Mouse (Mus musculus) heart, postnatal 25 days (tissue): ENCODE results near the gene D630023F18Rik. TPM values are rescaled to one million over a fixed set of nuclear protein-coding genes. Genes with fewer than 3 reads are reported as not detected.

Source experiments
- total RNA-seq, 2 experiments: library from RNA; stranded (reverse); gene quantifications; 2 replicates each; pipeline ENCODE4 v1.2.3; 2021

D630023F18Rik gene
- total RNA-seq, 2 experiments from 2014 or later = not detected

Other genes with a start within 250 kb of the D630023F18Rik start
- gene Plekhm3, start 166.4 kb downstream of the D630023F18Rik start, total RNA-seq = 1 to 10 TPM; 8.3 to 9.6 TPM
- not detected for gene Akr1cl, start 90.5 kb downstream of the D630023F18Rik start, total RNA-seq
- gene Cryge, start 72.1 kb downstream of the D630023F18Rik start, total RNA-seq = not detected
- not detected for gene Crygd, start 59.8 kb downstream of the D630023F18Rik start, total RNA-seq
- gene Crygc, start 49.5 kb downstream of the D630023F18Rik start, total RNA-seq = not detected
- gene Crygb, start 40.9 kb downstream of the D630023F18Rik start, total RNA-seq = not detected
- gene Cryga, start 19.8 kb downstream of the D630023F18Rik start, total RNA-seq = not detected
- gene Gm28845, start 3.7 kb downstream of the D630023F18Rik start, total RNA-seq = not detected
- gene Idh1, start 63.3 kb upstream of the D630023F18Rik start, total RNA-seq = 10 to 100 TPM; 65.9 to 74.1 TPM
- gene Pikfyve, start 63.5 kb upstream of the D630023F18Rik start, total RNA-seq = 10 to 100 TPM; 10.5 to 11.2 TPM
- not detected for gene Pth2r, start 158.8 kb upstream of the D630023F18Rik start, total RNA-seq